In genomic region chr1:89646326-89647018, GRCm38 (mm10) we compare ENCODE assay signal across 8 mouse cellular contexts.
DNase-seq lines count a peak whose midpoint lies in the region; ATAC-seq and TF ChIP-seq lines count a peak whose summit lies in the region.

No protein-coding gene starts in this region.

- H3K9me3 ChIP-seq in stomach, embryonic 14.5 days (ENCODE audit: control insufficient read depth, low read depth, low read length): no peaks in the 10 kb centered on the region

- H3K4me1 ChIP-seq in liver, adult 2 months (ENCODE audit: control insufficient read depth, insufficient read depth, low read length): peaks cover 10% of the 10 kb centered on the region
- peaks cover 4% of the 10 kb centered on the region; the same call in 1 of the 2 replicates for H3K4me1 ChIP-seq in stomach, embryonic 14.5 days (ENCODE audit: control insufficient read depth, insufficient read depth, low read length)

- H3K27ac ChIP-seq in liver, adult 2 months (replicated peaks; ENCODE audit: insufficient read depth, low read depth, low read length): no peak overlapping the region
- H3K27ac ChIP-seq in stomach, embryonic 14.5 days (ENCODE audit: low read length): no peak overlapping the region

- 13% methylated on average over 4 of the region's 4 CpGs for WGBS in liver, adult 2 months
- 18% methylated on average over 4 of the region's 4 CpGs for WGBS in stomach, embryonic 14.5 days

- peak overlapping the region; percentile 35 for H3K4me2 ChIP-seq in stomach, embryonic 14.5 days (replicated peaks; ENCODE audit: low read depth, low read length)

- H3K9ac ChIP-seq in liver, adult 2 months (ENCODE audit: low read depth, low read length): no peak overlapping the region
- H3K9ac ChIP-seq in stomach, embryonic 14.5 days (replicated peaks; ENCODE audit: low read depth, low read length): no peak overlapping the region

- peak; percentile 80 for DNase-seq in 3T3-L1 (ENCODE audit: low read depth, low spot score)
- peak; percentile 90 for DNase-seq in ZHBTc4 (ENCODE audit: low read depth, low spot score)
- DNase-seq in cerebellum, postnatal 36 days: peak; percentile 73 to 78
- DNase-seq in gastrocnemius, postnatal 14 days: peak; percentile 65
- peak; percentile 90 for DNase-seq in kidney, adult 18-20 months
- DNase-seq in liver, adult 2 months (ENCODE audit: extremely low read depth, low read depth, low spot score): peak; percentile 87
- DNase-seq in naive thymus-derived CD4-positive, alpha-beta T cell, adult 2 months (ENCODE audit: low read depth): peak; percentile 69

- H3K79me2 ChIP-seq in liver, adult 2 months (ENCODE audit: control insufficient read depth, insufficient read depth, low read length): no peaks in the 10 kb centered on the region

- H3K36me3 ChIP-seq in liver, adult 2 months (ENCODE audit: control insufficient read depth, insufficient read depth, low read length): no peaks in the 10 kb centered on the region
- no peaks in the 10 kb centered on the region for H3K36me3 ChIP-seq in stomach, embryonic 14.5 days (ENCODE audit: control insufficient read depth, insufficient read depth, low read length)

- no peaks in the 10 kb centered on the region for H3K27me3 ChIP-seq in liver, adult 2 months (ENCODE audit: control insufficient read depth, insufficient read depth, low read length)
- H3K27me3 ChIP-seq in stomach, embryonic 14.5 days (ENCODE audit: control insufficient read depth, insufficient read depth, low read length): no peaks in the 10 kb centered on the region

- TF ChIP-seq CTCF in liver, adult 2 months (IDR thresholded peaks at IDR 0.05; ENCODE audit: low read depth, low read length): peak; percentile 99

- intact Hi-C loops in gastrocnemius, postnatal 14 days (cut with DNase I; ENCODE audit: low total_unique reads): loop anchor here (5.0 kb wide), 1 partner anchor 296 kb away; no protein-coding TSS in a partner anchor

- no peak for TF ChIP-seq POLR2A in liver, adult 2 months (IDR thresholded peaks at IDR 0.05; ENCODE audit: extremely low read depth, insufficient read depth, low read length)

- no peak; the same call in 1 of the 2 replicates for ATAC-seq in stomach, embryonic 14.5 days (ENCODE audit: insufficient number of reproducible peaks, insufficient read depth, low FRiP score, low read depth)

- no peak overlapping the region for H3K4me3 ChIP-seq in liver, adult 2 months (ENCODE audit: insufficient read depth, low read depth, low read length)
- peak overlapping the region; percentile 11; the same call in 1 of the 2 replicates for H3K4me3 ChIP-seq in stomach, embryonic 14.5 days (ENCODE audit: low read depth, low read length)
